Mouse (Mus musculus) ES-E14 (cell line): Measurements from ENCODE around the gene Dscam. TPM values are rescaled to one million over a fixed set of nuclear protein-coding genes. Genes with fewer than 3 reads are reported as not detected.

Source experiments
- DNase-seq: peaks from one replicate; pipeline ENCODE4 v3.0.0-alpha.2; 2013; ENCODE audit warnings: low read depth, low spot score
- H3K27ac ChIP-seq: 2 replicates; pipeline ENCODE4 v1.5.1; 2012; ENCODE audit warnings: low read depth, mild to moderate bottlenecking, low read length, moderate library complexity, mixed read lengths; ENCODE audit not compliant: poor library complexity, insufficient read depth, severe bottlenecking
- H3K36me3 ChIP-seq: 2 replicates; pipeline ENCODE4 v1.6.1; 2012; ENCODE audit warnings: mild to moderate bottlenecking, low read length, moderate library complexity, mixed read lengths; ENCODE audit not compliant: control insufficient read depth, poor library complexity, insufficient read depth, severe bottlenecking
- H3K4me1 ChIP-seq, 2 experiments: fragments of 150-350 bp in 1 of 2; sonication (generic) in 1 of 2; 2 replicates each; pipeline ENCODE4 v1.6.1; 2012; ENCODE audit warnings: low read length in 2 of 2, mild to moderate bottlenecking in 1 of 2, mixed read lengths in 1 of 2; ENCODE audit not compliant: control insufficient read depth in 2 of 2, insufficient read depth in 2 of 2, poor library complexity in 1 of 2
- H3K4me3 ChIP-seq, 2 experiments: fragments of 150-350 bp in 1 of 2; sonication (generic) in 1 of 2; 2 replicates each; pipeline ENCODE4 v1.5.1; 2012; ENCODE audit warnings: low read length in 2 of 2, low read depth in 1 of 2, mild to moderate bottlenecking in 1 of 2, mixed read lengths in 1 of 2; ENCODE audit not compliant: insufficient read depth in 1 of 2, poor library complexity in 1 of 2, severe bottlenecking in 1 of 2
- H3K9ac ChIP-seq: 2 replicates; pipeline ENCODE4 v1.6.1; 2012; ENCODE audit warnings: low read depth, mild to moderate bottlenecking, low read length, mixed read lengths; ENCODE audit not compliant: poor library complexity, insufficient read depth, severe bottlenecking
- H3K9me3 ChIP-seq: fragments of 150-350 bp; sonication (generic); 2 replicates; pipeline ENCODE4 v1.6.1; 2012; ENCODE audit warnings: low read depth, mild to moderate bottlenecking, low read length; ENCODE audit not compliant: control insufficient read depth, insufficient read depth
- CHD2 ChIP-seq: IDR thresholded peaks from 2 replicates; pipeline ENCODE4 v1.6.1; 2014; ENCODE audit warnings: mild to moderate bottlenecking, low read depth, low read length, inconsistent platforms
- HCFC1 ChIP-seq: IDR thresholded peaks from 2 replicates; pipeline ENCODE4 v1.6.1; 2012; ENCODE audit warnings: low read length, inconsistent platforms, borderline replicate concordance; ENCODE audit not compliant: insufficient read depth
- MAFK ChIP-seq: IDR thresholded peaks from 2 replicates; pipeline ENCODE4 v1.6.1; 2014; ENCODE audit warnings: mild to moderate bottlenecking, low read depth, low read length, inconsistent platforms; ENCODE audit not compliant: insufficient read depth
- ZC3H11A ChIP-seq: IDR thresholded peaks from 2 replicates; pipeline ENCODE4 v1.6.1; 2012; ENCODE audit warnings: low read depth, mild to moderate bottlenecking, inconsistent platforms, low read length, borderline replicate concordance
- ZNF384 ChIP-seq: IDR thresholded peaks from 2 replicates; pipeline ENCODE4 v1.6.1; 2012; ENCODE audit warnings: low read depth, low read length, inconsistent platforms
- in situ Hi-C, 2 experiments: fragments of 600-800 bp; cut with MboI; formaldehyde crosslinking; loops; one replicate each; pipeline ENCODE4 v1.15.1; 2025; ENCODE audit warnings: low sequenced_read_pairs in 2 of 2, inconsistent platforms in 1 of 2; ENCODE audit not compliant: unreplicated experiment in 2 of 2
- total RNA-seq: library from RNA; depleted of rRNA; stranded (reverse); fragments of 300-350 nt; gene quantifications from 2 replicates; pipeline ENCODE4 v1.2.3, GENCODE M21; 2012

Dscam gene
- total RNA-seq, 1 experiment, result 0.04 TPM

- Histone ChIP-seq H3K4me1 (no peaks in the 10 kb centered on the region), H3K4me3 (no peak overlapping the region), H3K27ac (no peak overlapping the region), H3K9ac (no peak overlapping the region), H3K9me3 (no peaks in the 10 kb centered on the region), H3K36me3 (no peaks in the 10 kb centered on the region)
- DNase-seq, result no peak
- in situ Hi-C loops, result no loop called here
- TF ChIP-seq HCFC1 (no peak), ZC3H11A (no peak), ZNF384 (no peak), CHD2 (no peak), MAFK (no peak)
Observed at GRCm38 (mm10) chr16:96682289-96682972, 488.1 kb downstream of the Dscam start.

- no peaks in the 10 kb centered on the region for H3K9me3 ChIP-seq
- H3K36me3 ChIP-seq, result no peaks in the 10 kb centered on the region
- no peaks in the 10 kb centered on the region for H3K4me1 ChIP-seq
- DNase-seq, result no peak
- no peak for TF ChIP-seq ZNF384
- no peak for TF ChIP-seq ZC3H11A
- no peak for TF ChIP-seq CHD2
- no peak for TF ChIP-seq HCFC1
- TF ChIP-seq MAFK, result no peak
- H3K27ac ChIP-seq, result no peak overlapping the region
- H3K4me3 ChIP-seq, result no peak overlapping the region
- in situ Hi-C loops, result no loop called here
- H3K9ac ChIP-seq, result no peak overlapping the region
Observed at GRCm38 (mm10) chr16:96679981-96680380, 490.6 kb downstream of the Dscam start.

GRCm38 (mm10) chr16:96677471-96677870, 493.1 kb downstream of the Dscam start:
- Histone ChIP-seq H3K4me3 (no peak overlapping the region), H3K27ac (no peak overlapping the region), H3K36me3 (no peaks in the 10 kb centered on the region), H3K4me1 (no peaks in the 10 kb centered on the region), H3K9ac (no peak overlapping the region), H3K9me3 (no peaks in the 10 kb centered on the region)
- DNase-seq, result no peak
- in situ Hi-C loops, result no loop called here
- no peak for TF ChIP-seq HCFC1
- TF ChIP-seq MAFK, result no peak
- TF ChIP-seq ZC3H11A, result no peak
- no peak for TF ChIP-seq ZNF384
- TF ChIP-seq CHD2, result no peak

GRCm38 (mm10) chr16:96676663-96677062, 493.9 kb downstream of the Dscam start:
- Histone ChIP-seq H3K27ac (no peak overlapping the region), H3K9me3 (no peaks in the 10 kb centered on the region), H3K4me1 (no peaks in the 10 kb centered on the region), H3K4me3 (no peak overlapping the region), H3K9ac (no peak overlapping the region), H3K36me3 (no peaks in the 10 kb centered on the region)
- no peak for TF ChIP-seq MAFK
- TF ChIP-seq ZNF384, result no peak
- no peak for TF ChIP-seq ZC3H11A
- TF ChIP-seq HCFC1, result no peak
- TF ChIP-seq CHD2, result no peak
- in situ Hi-C loops, result no loop called here
- no peak for DNase-seq
